ENCODE assay signal across 8 mouse cellular contexts in genomic region chr5:52878847-52879246, GRCm38 (mm10). TPM values are rescaled to one million over a fixed set of nuclear protein-coding genes. Genes with fewer than 3 reads are reported as not detected.
DNase-seq lines count a peak whose midpoint lies in the region; ATAC-seq lines count a peak whose summit lies in the region.

No protein-coding gene starts in this region.

- H3K4me2 ChIP-seq in liver, embryonic 12.5 days = no peak overlapping the region
- H3K4me2 ChIP-seq in intestine, embryonic 15.5 days (replicated peaks) = no peak overlapping the region
- H3K4me2 ChIP-seq in midbrain, embryonic 11.5 days = no peak overlapping the region

- intact Hi-C loops in left cerebral cortex, postnatal 14 days (cut with DNase I) = loop anchor here (2.0 kb wide), 1 partner anchor 244 kb away; no protein-coding TSS in a partner anchor

- peak; percentile 62 for DNase-seq in liver
- DNase-seq in cerebellum, adult 8-10 months = peak; percentile 60
- peak; percentile 37 to 41 for DNase-seq in frontal cortex, postnatal 25 days (ENCODE audit: low spot score in 2 of 2)
- peak; percentile 59 to 75 for DNase-seq in left cerebral cortex, postnatal 14 days (ENCODE audit: low spot score in 2 of 2)
- peak; percentile 98 for DNase-seq in midbrain, embryonic 11.5 days (ENCODE audit: low spot score, missing footprints)
- peak; percentile 25 to 27 for DNase-seq in spleen, postnatal 36 days (ENCODE audit: low spot score in 2 of 2)

- H3K27me3 ChIP-seq in liver, embryonic 12.5 days (replicated peaks) = 0 out of 2 replicates have a peak, but pooled peaks cover 5% of the 10 kb centered on the region
- no peaks in the 10 kb centered on the region for H3K27me3 ChIP-seq in intestine, embryonic 15.5 days (replicated peaks)
- H3K27me3 ChIP-seq in midbrain, embryonic 11.5 days (ENCODE audit: control insufficient read depth, insufficient read depth, low read length) = no peaks in the 10 kb centered on the region

- no peak overlapping the region for H3K9ac ChIP-seq in liver, embryonic 12.5 days
- H3K9ac ChIP-seq in intestine, embryonic 15.5 days = no peak overlapping the region
- H3K9ac ChIP-seq in midbrain, embryonic 11.5 days (ENCODE audit: low read length) = no peak overlapping the region

- H3K27ac ChIP-seq in liver, embryonic 12.5 days = no peak overlapping the region
- no peak overlapping the region for H3K27ac ChIP-seq in intestine, embryonic 15.5 days
- no peak overlapping the region for H3K27ac ChIP-seq in midbrain, embryonic 11.5 days (ENCODE audit: low read depth, low read length)

- WGBS in liver, embryonic 12.5 days (ENCODE audit: insufficient replicate concordance) = 2% methylated on average over 8 of the region's 14 CpGs
- WGBS in intestine, embryonic 15.5 days = 3% methylated on average over 10 of the region's 14 CpGs
- WGBS in midbrain, embryonic 11.5 days = 6% methylated on average over 8 of the region's 14 CpGs

- H3K4me3 ChIP-seq in liver, embryonic 12.5 days = no peak overlapping the region
- H3K4me3 ChIP-seq in intestine, embryonic 15.5 days (replicated peaks) = no peak overlapping the region
- no peak overlapping the region for H3K4me3 ChIP-seq in midbrain, embryonic 11.5 days (ENCODE audit: low read depth, low read length)

- no peaks in the 10 kb centered on the region for H3K9me3 ChIP-seq in liver, embryonic 12.5 days (replicated peaks)
- H3K9me3 ChIP-seq in intestine, embryonic 15.5 days = no peaks in the 10 kb centered on the region
- no peaks in the 10 kb centered on the region for H3K9me3 ChIP-seq in midbrain, embryonic 11.5 days (ENCODE audit: control insufficient read depth, low read length)

- ATAC-seq in liver, embryonic 12.5 days = no peak
- ATAC-seq in intestine, embryonic 15.5 days = peak; percentile 71; the same call in 1 of the 2 replicates
- peak; percentile 83 for ATAC-seq in midbrain, embryonic 11.5 days (ENCODE audit: low FRiP score)

- H3K4me1 ChIP-seq in liver, embryonic 12.5 days = no peaks in the 10 kb centered on the region
- no peaks in the 10 kb centered on the region for H3K4me1 ChIP-seq in intestine, embryonic 15.5 days (replicated peaks)
- H3K4me1 ChIP-seq in midbrain, embryonic 11.5 days (ENCODE audit: control insufficient read depth, insufficient read depth, low read length) = no peaks in the 10 kb centered on the region

- no peaks in the 10 kb centered on the region for H3K36me3 ChIP-seq in liver, embryonic 12.5 days
- H3K36me3 ChIP-seq in intestine, embryonic 15.5 days = no peaks in the 10 kb centered on the region
- H3K36me3 ChIP-seq in midbrain, embryonic 11.5 days (ENCODE audit: control insufficient read depth, insufficient read depth, low read length) = no peaks in the 10 kb centered on the region

RNA-seq across cellular contexts. Expression of gene Anapc4, which starts 45.0 kb away (rescaled TPM):
- polyA plus RNA-seq in liver, embryonic 12.5 days (2016; fragmentation: Nextera tagmentation; extraction: Ambion mirVana) = 34.3 and 39.3 TPM in 2 replicates
- polyA plus RNA-seq in intestine, embryonic 15.5 days (2015; fragmentation: Nextera tagmentation; extraction: Ambion mirVana) = 73.8 and 78.8 TPM in 2 replicates
- total RNA-seq in left cerebral cortex, postnatal 14 days (2021) = 10 to 100 TPM; 70.0 to 71.4 TPM
- polyA plus RNA-seq in midbrain, embryonic 11.5 days (2014; fragmentation: Nextera tagmentation; extraction: Ambion mirVana) = 133 and 141 TPM in 2 replicates

Comparison
In these comparisons a context has a peak if more than half of its experiments do, and no peak if none do; other contexts are left out.
1. DNase-seq: peak in every context shown above with its lines; median percentile 98 in midbrain, embryonic 11.5 days; 67 in left cerebral cortex, postnatal 14 days; 62 in liver; 60 in cerebellum, adult 8-10 months; 39 in frontal cortex, postnatal 25 days; 26 in spleen, postnatal 36 days.